In the genomic region with DNA sequence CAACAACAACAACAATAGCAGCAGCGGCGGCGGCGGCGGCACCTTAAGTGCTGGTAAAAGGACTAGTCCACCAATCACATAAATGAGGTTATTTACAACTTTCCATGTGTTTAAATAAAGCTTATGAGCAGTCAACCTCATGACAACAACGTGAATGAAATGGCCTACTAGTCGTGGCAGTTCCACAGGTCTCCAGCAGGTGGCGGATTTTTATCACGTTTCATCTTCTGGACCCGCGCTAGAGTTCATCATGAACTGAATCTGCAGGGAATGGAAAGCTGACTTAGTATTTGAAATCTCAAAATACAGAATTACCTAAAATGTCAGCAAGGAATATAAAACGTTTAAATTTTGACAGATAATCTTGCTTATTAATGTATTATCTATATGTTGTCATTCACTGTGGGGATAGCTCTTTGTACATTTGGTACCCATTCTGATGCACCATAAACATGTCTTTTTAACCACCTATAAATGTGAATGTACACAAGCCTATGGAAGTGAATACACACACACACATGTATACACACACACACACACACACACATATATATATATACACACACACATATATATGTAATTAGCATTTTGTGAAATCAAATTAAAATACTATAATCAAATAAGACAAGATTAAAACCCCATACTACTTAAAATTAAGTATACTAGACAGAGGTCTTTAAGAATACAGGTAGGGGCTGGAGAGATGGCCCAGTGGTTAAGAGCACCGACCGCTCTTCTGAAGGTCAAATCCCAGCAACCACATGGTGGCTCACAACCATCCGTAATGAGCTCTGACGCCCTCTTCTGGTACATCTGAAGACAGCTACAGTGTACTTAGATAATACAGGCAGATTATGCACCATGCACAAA, we compare ENCODE assay signal across 9 mouse cellular contexts. TPM values are rescaled to one million over a fixed set of nuclear protein-coding genes. Genes with fewer than 3 reads are reported as not detected.
A peak's percentile ranks its signal among the peaks of the same experiment; 100 is the strongest.
DNase-seq lines count a peak whose midpoint lies in the region; ATAC-seq and TF ChIP-seq lines count a peak whose summit lies in the region.
"Had no signal": no experiment of that assay in that cellular context is flagged by ENCODE, and none has a peak within 500 bp of the region (broad histone marks: within the 10 kb centered on the region; RNA-seq: fewer than 3 reads in every experiment).

No protein-coding gene starts in this region.

- TF ChIP-seq POLR2A in limb, embryonic 14.5 days (IDR thresholded peaks at IDR 0.05; ENCODE audit: borderline replicate concordance, extremely low read depth, insufficient read depth, insufficient read length), result no peak

- no peak overlapping the region for H3K4me3 ChIP-seq in limb, embryonic 14.5 days (replicated peaks; ENCODE audit: low read length)
- no peak overlapping the region for H3K4me3 ChIP-seq in midbrain, postnatal 0 days (ENCODE audit: low read depth, low read length)
- H3K4me3 ChIP-seq: embryonic facial prominence, embryonic 13.5 days had no signal

- H3K9ac ChIP-seq in limb, embryonic 14.5 days (ENCODE audit: low read depth, low read length, severe bottlenecking), result no peak overlapping the region
- no peak overlapping the region for H3K9ac ChIP-seq in midbrain, postnatal 0 days (replicated peaks; ENCODE audit: low read length, poor library complexity, severe bottlenecking)
- H3K9ac ChIP-seq: embryonic facial prominence, embryonic 13.5 days had no signal

- H3K36me3 ChIP-seq in limb, embryonic 14.5 days (ENCODE audit: control insufficient read depth, insufficient read depth, low read length), result peaks cover 40% of the 10 kb centered on the region
- peaks cover 4% of the 10 kb centered on the region for H3K36me3 ChIP-seq in midbrain, postnatal 0 days (ENCODE audit: insufficient read depth, low read length)

- H3K4me2 ChIP-seq in limb, embryonic 14.5 days (replicated peaks; ENCODE audit: low read depth, low read length, severe bottlenecking), result no peak overlapping the region
- H3K4me2 ChIP-seq in midbrain, postnatal 0 days (ENCODE audit: low read depth, low read length, poor library complexity, severe bottlenecking), result no peak overlapping the region
- H3K4me2 ChIP-seq: embryonic facial prominence, embryonic 13.5 days had no signal

- peak; percentile 91 for TF ChIP-seq CTCF in midbrain, postnatal 0 days (IDR thresholded peaks at IDR 0.05)

- no peaks in the 10 kb centered on the region for H3K4me1 ChIP-seq in limb, embryonic 14.5 days (ENCODE audit: control insufficient read depth, insufficient read depth, low read length)
- H3K4me1 ChIP-seq in midbrain, postnatal 0 days (ENCODE audit: insufficient read depth, low read length), result no peaks in the 10 kb centered on the region
- H3K4me1 ChIP-seq: embryonic facial prominence, embryonic 13.5 days had no signal

- peak; percentile 13; the same call in 1 of the 2 replicates for ATAC-seq in limb, embryonic 14.5 days (ENCODE audit: low FRiP score, low read depth)
- ATAC-seq in midbrain, postnatal 0 days (ENCODE audit: low FRiP score), result peak; percentile 20; the same call in 1 of the 2 replicates

- 41% methylated on average over 16 of the region's 16 CpGs for WGBS in limb, embryonic 14.5 days
- WGBS in midbrain, postnatal 0 days, result 39% methylated on average over 16 of the region's 16 CpGs

- no peaks in the 10 kb centered on the region for H3K27me3 ChIP-seq in limb, embryonic 14.5 days (ENCODE audit: control insufficient read depth, insufficient read depth, low read length)
- H3K27me3 ChIP-seq in midbrain, postnatal 0 days (ENCODE audit: insufficient read depth, low read length), result no peaks in the 10 kb centered on the region
- H3K27me3 ChIP-seq: embryonic facial prominence, embryonic 13.5 days had no signal

- H3K27ac ChIP-seq in limb, embryonic 14.5 days (replicated peaks; ENCODE audit: low read depth, low read length), result no peak overlapping the region
- no peak overlapping the region for H3K27ac ChIP-seq in midbrain, postnatal 0 days (ENCODE audit: low read depth, low read length)
- H3K27ac ChIP-seq: embryonic facial prominence, embryonic 13.5 days had no signal

- DNase-seq in 3T3-L1 (ENCODE audit: low read depth, low spot score) (peak; percentile 73), NIH3T3 (ENCODE audit: low read depth) (peak; percentile 51)
- peak; percentile 58 for DNase-seq in cerebellum, adult 9-11 months
- DNase-seq in frontal cortex, postnatal 36 days (ENCODE audit: low spot score in 2 of 2), result peak; percentile 70 to 80
- DNase-seq in kidney, adult 18-20 months, result peak; percentile 80
- peak; percentile 81 for DNase-seq in limb, embryonic 14.5 days (ENCODE audit: low spot score)
- peak; percentile 85 for DNase-seq in midbrain, postnatal 0 days (ENCODE audit: low spot score)
- peak; percentile 40 to 56 for DNase-seq in spleen, postnatal 36 days (ENCODE audit: low spot score in 2 of 2)

- no peaks in the 10 kb centered on the region for H3K9me3 ChIP-seq in limb, embryonic 14.5 days (ENCODE audit: control insufficient read depth, low read length)
- H3K9me3 ChIP-seq in midbrain, postnatal 0 days (ENCODE audit: low read length), result no peaks in the 10 kb centered on the region
- H3K9me3 ChIP-seq: embryonic facial prominence, embryonic 13.5 days had no signal

RNA-seq across cellular contexts. Expression of a gene that starts 49.1 kb away (rescaled TPM):
- 18.7 and 22.8 TPM in 2 replicates for polyA plus RNA-seq in limb, embryonic 14.5 days (2012; rRNA removed)
- 35.7 and 42.0 TPM in 2 replicates for polyA plus RNA-seq in limb, embryonic 14.5 days (2014; fragmentation: Nextera tagmentation; extraction: Ambion mirVana)
- 22.0 and 23.7 TPM in 2 replicates for total RNA-seq in midbrain, postnatal 0 days (2014; rRNA removed)
- polyA plus RNA-seq in midbrain, postnatal 0 days (2015; fragmentation: Nextera tagmentation; extraction: Ambion mirVana), result 19.2 and 19.9 TPM in 2 replicates
